Mouse (Mus musculus) heart, adult 8-10 months (tissue): ENCODE results near the gene Mccc1. TPM values are rescaled to one million over a fixed set of nuclear protein-coding genes. Genes with fewer than 3 reads are reported as not detected.
A peak's percentile ranks its signal among the peaks of the same experiment; 100 is the strongest.

Source experiments
- DNase-seq: peaks from one replicate; pipeline ENCODE4 v3.0.0; 2022; ENCODE audit warnings: low spot score
- total RNA-seq, 4 experiments: library from RNA; stranded (reverse); gene quantifications; 2 replicates each; pipeline ENCODE4 v1.2.4; 2022

Gene Mccc1
- total RNA-seq: 100 to 1,000 TPM in 1 of 4 experiments, 10 to 100 TPM in 3; 92.8 to 107 (median 94.9) TPM

GRCm38 (mm10) chr3:36000275-36001239, at the start of gene Mccc1:
TSS of gene Mccc1 (minus strand) at chr3:36000678.
- peak; percentile 97 for DNase-seq

DNA sequence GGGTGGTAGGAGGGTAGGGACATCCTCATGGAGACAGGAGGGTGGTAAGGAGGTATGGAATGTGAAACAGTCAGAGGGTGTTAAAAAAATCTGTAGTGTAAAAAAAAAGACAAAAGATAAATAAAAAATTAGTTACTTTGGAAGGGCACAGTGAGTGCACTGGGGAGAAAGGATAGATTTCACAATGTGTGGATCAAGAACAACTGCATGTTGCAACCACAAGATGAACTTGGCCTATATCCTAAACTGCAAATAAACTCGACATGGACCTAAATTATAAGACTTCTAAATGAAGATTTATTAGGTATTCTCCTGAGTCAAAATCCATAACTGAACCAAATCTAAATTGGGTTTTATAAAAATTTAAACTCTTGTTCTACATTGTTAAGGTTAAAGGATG, 48.6 kb upstream of the Mccc1 start:
- DNase-seq: no peak

GRCm38 (mm10) chr3:36045086-36045485, 44.6 kb upstream of the Mccc1 start:
- no peak for DNase-seq

DNA sequence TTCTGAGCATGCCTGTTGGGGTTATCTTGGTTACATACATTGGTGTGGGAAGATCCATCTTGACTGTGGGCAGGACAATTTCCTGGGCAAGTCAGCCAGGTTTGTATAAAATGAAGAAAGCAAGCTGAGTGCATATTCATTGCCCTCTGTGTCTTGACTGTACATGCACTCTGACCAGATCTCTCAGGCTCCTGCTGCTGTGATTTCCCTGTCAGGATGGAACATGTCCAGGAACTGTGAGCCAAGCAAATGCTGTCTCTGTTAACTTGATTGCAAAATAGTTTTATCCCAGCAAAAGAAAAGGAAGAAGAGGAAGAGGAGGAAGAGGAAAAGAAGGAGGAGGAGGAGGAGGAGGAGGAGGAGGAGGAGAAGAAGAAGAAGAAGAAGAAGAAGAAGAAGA, 44.0 kb upstream of the Mccc1 start:
- DNase-seq: no peak

- DNase-seq: no peak
Measured at GRCm38 (mm10) chr3:36031740-36032510, 31.4 kb upstream of the Mccc1 start.

- no peak for DNase-seq
Measured at GRCm38 (mm10) chr3:36029993-36030392, 29.5 kb upstream of the Mccc1 start.

DNA sequence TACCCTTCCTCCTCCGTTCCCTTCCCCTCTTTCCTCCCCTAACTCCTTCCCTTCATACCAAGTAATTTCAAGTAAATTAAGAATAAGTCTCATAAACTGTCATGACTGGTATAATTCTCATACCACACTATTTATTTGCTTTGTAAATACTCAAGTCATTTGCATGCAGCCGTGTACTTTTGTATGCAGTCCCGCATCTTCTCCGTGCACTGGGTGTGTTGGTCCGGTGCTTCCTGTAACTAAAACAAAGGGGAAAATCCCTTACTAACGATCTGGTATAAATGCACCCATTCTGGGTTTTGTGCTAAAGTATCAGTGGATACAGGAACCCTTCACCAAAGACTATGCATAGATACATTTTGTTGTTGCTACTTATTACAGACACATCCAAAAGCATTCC, 25.3 kb upstream of the Mccc1 start:
- no peak for DNase-seq

- DNase-seq: no peak
Measured at GRCm38 (mm10) chr3:36011239-36011638, 10.8 kb upstream of the Mccc1 start.

GRCm38 (mm10) chr3:36008411-36009154, 8.1 kb upstream of the Mccc1 start:
- no peak for DNase-seq

- no peak for DNase-seq
Measured at GRCm38 (mm10) chr3:36004028-36004895, 3.8 kb upstream of the Mccc1 start.

GRCm38 (mm10) chr3:35994552-35995531, 5.6 kb downstream of the Mccc1 start:
- DNase-seq: no peak

DNA sequence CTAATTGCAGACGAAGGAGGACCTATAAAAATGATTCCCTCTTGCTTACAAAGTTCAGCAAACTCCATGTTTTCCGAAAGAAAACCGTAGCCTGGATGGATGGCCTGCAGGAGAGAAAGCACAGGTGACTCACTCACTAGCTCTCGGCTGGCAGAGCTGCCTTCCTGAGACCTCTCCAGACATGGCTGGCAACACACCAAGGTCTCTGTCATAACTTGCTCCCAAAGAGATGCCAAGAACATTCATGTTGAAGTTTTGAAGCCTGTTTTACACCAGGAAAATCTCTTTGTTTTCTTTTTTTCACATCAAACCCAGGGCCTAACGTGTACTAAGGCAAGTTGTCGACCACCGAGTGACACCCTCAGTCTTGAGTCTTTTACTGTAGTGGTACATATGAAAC, 9.8 kb downstream of the Mccc1 start:
- DNase-seq: no peak

- no peak for DNase-seq
Measured at GRCm38 (mm10) chr3:35988031-35988430, 12.4 kb downstream of the Mccc1 start.

DNA sequence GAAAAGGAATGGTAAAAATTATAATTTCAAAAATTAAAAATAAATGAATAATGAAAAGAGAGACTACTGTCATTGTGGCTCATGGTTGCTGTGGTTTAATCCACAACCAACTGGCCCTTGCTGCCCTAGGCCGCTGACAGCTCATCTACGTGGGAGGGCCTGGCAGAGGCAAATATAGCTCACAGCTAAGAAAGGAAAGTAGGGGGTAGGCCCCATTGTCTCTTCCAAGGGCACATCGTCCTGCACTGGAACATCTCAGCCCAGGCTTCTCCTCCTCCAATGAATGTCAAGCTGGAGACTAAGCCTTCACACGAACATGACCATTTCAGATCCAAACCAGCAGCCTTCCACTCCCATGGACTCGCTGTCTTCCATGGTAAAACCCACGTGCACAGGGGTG, 14.2 kb downstream of the Mccc1 start:
- DNase-seq: peak; percentile 17

GRCm38 (mm10) chr3:35973551-35973950, 26.9 kb downstream of the Mccc1 start:
- no peak for DNase-seq

DNA sequence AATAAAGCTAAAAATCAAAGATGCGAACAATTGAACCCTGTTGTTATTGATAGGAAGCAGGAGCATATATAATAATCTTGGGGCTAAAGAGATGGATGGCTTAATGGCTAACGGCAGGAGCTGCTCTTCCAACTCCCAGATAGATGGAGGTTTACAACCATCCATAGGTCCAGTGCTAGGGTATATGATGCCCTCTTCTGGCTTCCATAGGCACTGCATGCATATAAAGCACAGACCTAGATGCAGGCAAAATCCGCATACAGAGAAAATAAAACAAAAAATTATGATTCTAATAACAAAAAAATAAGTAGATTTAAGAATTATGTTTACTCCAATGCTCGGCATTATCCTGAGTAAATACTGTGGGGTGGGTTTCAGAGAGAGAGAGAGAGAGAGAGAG, 27.5 kb downstream of the Mccc1 start:
- DNase-seq: no peak

DNA sequence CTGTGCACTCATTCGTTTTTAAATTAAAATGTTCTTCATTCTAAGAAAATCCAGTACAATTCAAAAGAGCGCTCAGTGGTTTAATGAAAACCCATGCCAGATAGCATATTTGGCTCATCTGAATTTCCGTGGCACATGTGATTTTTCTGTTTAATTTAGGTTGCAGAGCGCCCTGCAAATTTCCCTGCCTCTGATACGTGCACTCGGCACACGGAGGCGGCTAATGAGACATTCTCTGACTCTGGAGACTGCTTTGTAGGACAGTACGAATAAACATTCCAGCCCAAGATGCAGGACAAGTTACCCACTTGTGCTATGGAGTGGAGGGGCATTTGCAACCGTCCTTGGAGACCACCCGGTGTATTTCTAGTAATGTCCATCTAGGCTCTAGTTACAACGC, 29.3 kb downstream of the Mccc1 start:
- no peak for DNase-seq

- DNase-seq: no peak
Measured at GRCm38 (mm10) chr3:35970441-35970840, 30.0 kb downstream of the Mccc1 start.

DNA sequence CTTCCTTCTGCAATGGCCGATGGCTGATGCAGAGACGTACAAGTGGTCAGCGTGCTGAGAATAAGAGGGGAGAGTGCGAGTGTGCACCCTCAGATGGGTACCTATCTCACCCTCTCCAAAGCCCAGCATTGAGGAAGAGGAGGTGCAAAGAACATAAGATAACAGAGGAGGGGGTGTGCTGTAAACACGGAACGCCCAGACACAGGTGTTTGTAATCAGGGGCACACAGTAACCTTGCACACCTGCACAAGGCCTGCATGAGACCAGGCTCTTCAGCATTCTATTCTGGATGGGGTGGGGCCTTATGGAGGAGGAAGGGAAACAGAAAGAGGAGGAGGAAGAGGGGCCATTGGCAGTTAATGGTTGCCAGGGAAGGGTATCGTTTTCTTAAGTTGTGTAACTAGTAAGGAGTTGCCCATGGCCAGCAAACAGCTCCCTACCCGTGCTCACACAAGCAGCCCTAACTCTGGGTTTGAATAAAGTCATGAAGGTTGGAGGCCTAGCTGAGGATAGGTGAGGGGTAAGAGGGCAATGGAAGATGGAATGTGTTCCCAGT, 33.0 kb downstream of the Mccc1 start:
- DNase-seq: no peak
